Mouse (Mus musculus) embryonic stem cell, embryonic (primary cell): ENCODE data around the gene Zfp839.

Experiments
- CTCF ChIA-PET, 4 experiments: fragments of 300-600 bp in 2 of 4; fragments of 350-600 bp in 2 of 4; sonication (Branson Sonifier 250); formaldehyde crosslinking; loops; one replicate each; lab custom pipeline; 2022; ENCODE audit warnings: inconsistent platforms in 2 of 4; lab: Charles Lee
- POLR2A ChIA-PET, 4 experiments: fragments of 300-600 bp in 2 of 4; fragments of 350-600 bp in 2 of 4; sonication (Branson Sonifier 250); formaldehyde crosslinking; loops; one replicate each; lab custom pipeline; 2022; ENCODE audit warnings: antibody characterized with exemption in 4 of 4, inconsistent platforms in 1 of 4; lab: Charles Lee

Zfp839 gene

DNA sequence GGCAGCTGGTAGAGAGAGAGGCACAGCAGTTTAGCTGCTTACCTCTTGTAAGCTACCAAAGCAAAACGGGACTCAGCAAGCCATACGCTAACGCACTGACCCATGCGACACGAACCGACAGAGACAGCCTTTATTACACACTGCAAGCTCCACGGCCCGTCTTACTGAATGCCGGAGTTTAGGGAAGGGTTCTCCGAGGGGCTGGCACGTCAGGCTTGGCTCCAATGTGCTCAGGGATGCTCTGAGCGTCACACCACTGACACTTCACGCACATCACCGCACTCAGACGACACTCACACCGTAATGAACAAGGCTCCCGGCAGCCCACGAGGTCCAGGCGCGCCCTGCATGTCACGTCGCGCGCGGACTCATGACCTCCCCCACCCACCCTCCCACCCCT, 38.6 kb downstream of the Zfp839 start:
- ChIA-PET POLR2A (interaction anchor here in 3 of 4 experiments (0.7 to 2.4 kb wide), 15 partner anchors 8 to 346 kb away, joined by 3 to 7 read pairs (median 4); partner anchors contain the start of genes Rcor1 (in 1 of the 3) and Wdr20 (in 1 of the 3)), CTCF (interaction anchor here in 1 of 4 experiments (1.0 kb wide), 1 partner anchor 26 kb away, joined by 3 read pairs; no protein-coding TSS in a partner anchor)

GRCm38 (mm10) chr12:110889036-110890020, 39.3 kb downstream of the Zfp839 start, which contains the start of the genes Cinp and Tecpr2:
Cinp (minus strand) TSS chr12:110889145.
Tecpr2 (plus strand) TSS chr12:110889264.
- ChIA-PET CTCF (interaction anchor here in 2 of 4 experiments (0.6 to 1.0 kb wide), 2 partner anchors 27 to 188 kb away, joined by 3 read pairs; no protein-coding TSS in a partner anchor), POLR2A (interaction anchor here in 3 of 4 experiments (0.6 to 2.4 kb wide), 16 partner anchors 7 to 837 kb away, joined by 3 to 7 read pairs (median 4); partner anchors contain the start of gene Wdr20 (in 1 of the 3))

DNA sequence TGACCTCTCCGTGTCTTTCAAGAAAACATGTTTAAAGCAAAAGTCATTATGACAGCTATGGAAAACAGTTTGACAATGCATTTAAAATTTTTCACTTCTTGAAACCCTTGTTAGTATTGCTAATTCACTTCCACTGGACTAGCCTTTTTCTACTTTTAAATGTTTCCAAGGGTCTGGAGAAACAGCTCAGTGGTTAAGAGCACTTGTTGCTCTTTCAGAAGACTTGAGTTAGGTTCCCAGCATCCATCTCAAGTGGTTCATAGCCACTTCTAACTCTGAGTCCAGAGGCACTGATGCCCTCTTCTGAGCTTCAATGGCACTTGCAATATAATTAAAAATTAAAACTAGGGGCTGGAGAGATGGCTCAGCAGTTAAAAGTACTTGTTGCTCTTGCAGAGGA, 41.8 kb downstream of the Zfp839 start:
- ChIA-PET POLR2A (interaction anchor here in 2 of 4 experiments (1.2 to 4.9 kb wide), 4 partner anchors 9 to 54 kb away, joined by 4 to 37 read pairs (median 6); no protein-coding TSS in a partner anchor), CTCF (no interaction called here)

GRCm38 (mm10) chr12:110902106-110902505, 52.1 kb downstream of the Zfp839 start:
- CTCF ChIA-PET: interaction anchor here in 3 of 4 experiments (0.6 to 1.2 kb wide), 3 partner anchors 20 to 96 kb away, joined by 3 to 4 read pairs (median 4); no protein-coding TSS in a partner anchor

GRCm38 (mm10) chr12:110903536-110903935, 53.5 kb downstream of the Zfp839 start:
- CTCF ChIA-PET: no interaction called here
- POLR2A ChIA-PET: interaction anchor here in 1 of 4 experiments (0.8 to 1.6 kb wide), 4 partner anchors 10 to 62 kb away, joined by 3 read pairs; no protein-coding TSS in a partner anchor

More at GRCm38 (mm10) chr12:110902106-110902505, 52.1 kb downstream of the Zfp839 start:
- POLR2A ChIA-PET: interaction anchor here in 2 of 4 experiments (0.6 to 2.1 kb wide), 6 partner anchors 9 to 64 kb away, joined by 3 to 14 read pairs (median 4); no protein-coding TSS in a partner anchor

DNA sequence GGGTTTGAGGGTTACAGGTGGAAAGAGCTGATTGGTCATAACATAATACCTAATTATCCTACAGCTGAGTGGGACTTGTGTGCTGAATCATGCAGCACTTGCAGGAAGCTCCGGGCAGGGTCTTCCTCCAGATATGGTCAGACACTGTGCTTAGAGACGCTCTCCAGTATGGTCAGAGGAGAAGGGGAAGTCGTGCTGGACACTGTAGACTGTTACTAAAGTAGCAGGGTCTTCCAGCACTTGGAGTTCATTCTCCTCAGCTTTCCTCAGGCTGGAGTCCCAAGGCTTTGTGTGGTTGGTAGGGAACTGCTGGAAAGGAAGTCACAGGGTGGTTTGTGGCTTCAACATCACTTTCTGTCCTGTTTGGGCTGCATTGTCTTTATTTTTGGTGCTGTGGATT, 57.8 kb downstream of the Zfp839 start:
- POLR2A ChIA-PET: interaction anchor here in 1 of 4 experiments (1.0 to 1.2 kb wide), 2 partner anchors 24 to 26 kb away, joined by 4 to 5 read pairs; no protein-coding TSS in a partner anchor
- CTCF ChIA-PET: no interaction called here

DNA sequence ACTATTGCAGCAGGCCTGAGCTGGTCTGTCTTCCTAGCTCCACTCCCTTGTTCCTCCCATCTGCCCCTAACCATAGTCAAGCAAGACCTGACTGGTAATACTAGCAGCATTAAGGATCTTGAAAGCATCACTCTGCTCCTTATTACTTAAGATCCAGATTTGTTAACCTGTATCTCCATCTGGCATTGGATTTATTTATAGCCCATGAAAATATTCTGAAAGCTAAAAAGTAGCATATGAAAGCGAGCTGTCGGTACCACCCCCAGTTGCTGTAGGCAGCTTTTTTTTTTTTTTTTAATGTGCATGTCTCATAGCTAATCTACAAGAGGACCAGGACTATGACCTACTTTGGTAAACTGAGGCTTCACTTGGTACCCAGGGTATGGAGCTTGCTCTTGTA, 59.9 kb downstream of the Zfp839 start:
- CTCF ChIA-PET: interaction anchor here in 3 of 4 experiments (0.6 to 1.0 kb wide), 5 partner anchors 26 to 1934 kb away, joined by 3 to 7 read pairs (median 6); no protein-coding TSS in a partner anchor
- POLR2A ChIA-PET: interaction anchor here in 1 of 4 experiments (0.6 to 1.4 kb wide), 3 partner anchors 13 to 319 kb away, joined by 3 to 8 read pairs (median 3); no protein-coding TSS in a partner anchor

GRCm38 (mm10) chr12:110915761-110916160, 65.7 kb downstream of the Zfp839 start:
- ChIA-PET CTCF (interaction anchor here in 1 of 4 experiments (1.0 kb wide), 1 partner anchor 19 kb away, joined by 3 read pairs; no protein-coding TSS in a partner anchor), POLR2A (interaction anchor here in 2 of 4 experiments (1.0 to 1.1 kb wide), 3 partner anchors 15 to 32 kb away, joined by 3 read pairs; no protein-coding TSS in a partner anchor)
